Mouse (Mus musculus) layer of hippocampus, postnatal 14 days (tissue): ENCODE data around the gene Clybl. TPM values are rescaled to one million over a fixed set of nuclear protein-coding genes. Genes with fewer than 3 reads are reported as not detected.

Experiments used
- DNase-seq, 2 experiments: peaks; one replicate each; pipeline ENCODE4 v3.0.0; 2021 to 2022; ENCODE audit warnings: low spot score in 2 of 2, mixed read lengths in 1 of 2
- long read RNA-seq, 2 experiments: library from polyadenylated mRNA; stranded (forward); transcript quantifications; one replicate each; pipeline ENCODE4 v2.0.0; 2021
- total RNA-seq, 2 experiments: library from RNA; stranded (reverse); gene quantifications; 2 replicates each; pipeline ENCODE4 v1.2.3; 2021

Clybl gene
- total RNA-seq, result 10 to 100 TPM; 25.5 to 26.8 TPM
- long read RNA-seq, experiment 1, transcript Clybl-201 (8 exons, 1,231 nt), result major isoform, 38 of 58 reads
- long read RNA-seq, experiment 1, partial matches to known transcripts, result 5 of 58 reads
- long read RNA-seq, experiment 1, other reads (novel, unspliced or antisense), result 15 of 58 reads
- long read RNA-seq, experiment 2, transcript Clybl-201 (8 exons, 1,231 nt), result major isoform, 48 of 80 reads
- long read RNA-seq, experiment 2, partial matches to known transcripts, result 6 of 80 reads
- long read RNA-seq, experiment 2, other reads (novel, unspliced or antisense), result 26 of 80 reads

DNA sequence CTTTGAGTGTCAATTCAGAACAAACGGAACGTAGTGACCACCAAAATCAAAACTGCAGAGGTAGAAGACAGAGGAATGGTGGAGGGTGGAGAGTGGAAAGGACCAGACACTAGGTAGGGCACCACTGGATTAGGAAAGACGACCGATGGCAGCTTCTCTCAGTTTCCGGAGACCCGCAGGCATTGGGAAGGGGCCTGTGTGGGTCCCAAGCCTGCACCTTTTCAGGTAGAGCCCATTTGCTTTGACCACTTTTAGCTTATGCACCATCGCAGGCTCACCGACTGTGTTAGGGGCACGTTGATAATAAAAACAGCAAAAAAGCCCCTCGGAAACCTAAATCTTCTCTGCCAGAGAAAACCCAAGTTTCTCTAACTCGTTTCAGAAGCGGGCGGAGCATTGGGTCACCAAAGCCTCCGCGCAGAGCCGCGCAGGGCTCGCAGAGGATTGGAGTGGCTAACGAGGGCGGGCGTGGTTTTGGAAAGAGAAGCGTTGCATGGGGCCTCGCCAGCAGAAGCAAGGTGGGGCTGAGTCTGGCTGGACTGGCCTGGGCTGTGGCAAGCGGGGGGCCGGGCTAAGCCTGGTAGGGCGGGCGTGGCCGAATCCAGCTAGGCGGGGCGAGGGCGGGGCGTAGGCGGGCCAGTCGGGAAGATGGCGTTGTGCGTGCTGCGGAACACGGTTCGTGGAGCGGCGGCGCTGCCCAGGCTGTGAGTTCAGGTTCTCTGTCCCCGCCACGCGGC, at the start of gene Clybl:
Gene Clybl (plus strand): TSS at position 627 of the 737 bp plus-strand sequence.
- peak; percentile 85 to 90 for DNase-seq

DNA sequence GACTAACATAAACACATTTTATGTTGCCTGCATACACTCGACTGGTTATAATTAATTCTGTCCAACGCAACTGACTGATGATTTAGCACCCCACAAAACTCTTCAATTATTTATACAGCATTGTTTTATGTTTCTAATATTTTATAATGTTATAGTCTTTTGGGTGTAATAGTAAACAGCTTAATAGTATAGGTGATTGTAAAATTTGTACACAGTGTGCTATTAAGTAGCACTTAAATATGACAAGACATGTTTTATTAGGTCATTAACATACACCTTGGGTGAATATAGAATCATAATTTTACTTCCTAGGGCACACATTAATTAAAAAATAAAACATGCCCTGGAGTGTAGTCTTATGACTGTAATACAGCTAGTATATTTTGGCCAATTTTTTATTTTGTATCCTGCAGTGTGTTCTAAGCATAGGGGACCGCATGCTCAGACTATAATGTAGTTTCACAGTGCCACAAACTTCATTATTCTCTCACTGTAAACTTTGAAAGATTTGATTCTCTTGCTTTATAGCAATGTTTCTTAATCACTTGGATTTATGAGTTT, 45.1 kb upstream of the Clybl start:
- no peak for DNase-seq

DNA sequence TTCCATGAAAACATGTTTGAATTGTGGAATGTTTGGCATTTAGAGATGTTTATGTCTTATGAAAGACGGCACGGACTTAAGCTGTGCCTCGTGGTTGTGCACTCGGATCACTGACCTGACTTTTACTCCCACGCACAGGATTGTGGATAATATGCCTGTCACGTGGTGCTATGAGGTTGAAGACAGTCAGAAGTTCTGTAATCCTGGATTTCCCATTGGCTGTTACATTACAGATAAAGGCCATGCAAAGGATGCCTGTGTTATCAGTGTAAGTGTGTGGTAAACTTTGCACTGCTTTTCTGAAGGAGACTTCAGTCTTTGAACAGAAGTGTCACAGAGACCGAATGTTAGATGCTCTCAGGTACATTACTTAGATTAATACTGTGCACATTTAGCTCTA, 44.3 kb upstream of the Clybl start:
- no peak for DNase-seq

DNA sequence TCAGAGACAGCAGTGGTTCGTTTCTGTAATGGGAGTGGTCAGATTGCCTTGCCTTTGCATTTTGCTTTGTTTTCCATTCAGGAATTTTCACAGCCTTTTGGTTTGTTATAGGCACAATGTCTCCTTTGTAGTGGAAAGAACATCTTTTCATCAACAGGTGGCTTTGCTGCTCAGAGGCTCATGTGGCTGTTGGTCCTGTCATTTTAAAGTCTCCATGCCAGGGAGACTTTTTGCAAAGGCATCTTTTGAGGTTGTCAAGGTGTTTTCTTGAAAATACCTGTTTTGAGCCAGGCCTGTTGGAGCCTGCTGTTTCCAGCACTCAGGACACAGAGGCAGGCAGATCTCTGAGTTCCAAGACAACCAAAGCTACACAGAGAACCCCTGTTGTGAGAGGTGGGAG, 41.4 kb upstream of the Clybl start:
- DNase-seq, result no peak

DNA sequence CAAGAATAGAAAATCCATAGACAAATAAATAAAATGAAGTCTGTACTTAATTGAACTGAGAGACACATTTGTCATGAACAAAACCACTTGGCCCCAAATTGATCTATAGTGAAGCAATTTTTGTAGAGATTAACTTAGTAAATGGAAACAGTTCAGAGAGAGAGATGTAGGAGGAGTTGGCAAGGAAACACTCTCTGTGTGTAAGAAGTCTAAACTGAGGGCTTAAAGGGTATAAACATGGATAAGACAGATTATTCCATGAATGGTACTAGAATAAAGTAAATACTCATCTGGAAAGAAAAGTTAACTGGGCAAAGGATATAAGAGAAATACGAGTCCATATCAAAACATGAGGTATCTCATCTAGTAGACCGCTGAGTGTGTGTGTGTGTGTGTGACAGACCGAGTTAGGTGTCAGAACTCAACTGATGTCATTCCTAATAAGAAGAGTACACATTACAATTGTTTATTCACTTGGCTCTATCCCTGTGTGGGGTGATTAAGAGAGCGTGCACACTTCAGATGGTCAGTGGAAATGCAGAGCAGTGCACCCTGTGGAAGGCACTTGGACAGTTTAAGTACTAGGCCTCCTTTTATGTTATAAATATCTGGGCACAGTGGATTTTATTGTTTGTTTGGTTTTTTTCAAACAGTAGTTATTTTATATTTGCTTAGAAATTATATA, 37.8 kb upstream of the Clybl start:
- no peak for DNase-seq

DNA sequence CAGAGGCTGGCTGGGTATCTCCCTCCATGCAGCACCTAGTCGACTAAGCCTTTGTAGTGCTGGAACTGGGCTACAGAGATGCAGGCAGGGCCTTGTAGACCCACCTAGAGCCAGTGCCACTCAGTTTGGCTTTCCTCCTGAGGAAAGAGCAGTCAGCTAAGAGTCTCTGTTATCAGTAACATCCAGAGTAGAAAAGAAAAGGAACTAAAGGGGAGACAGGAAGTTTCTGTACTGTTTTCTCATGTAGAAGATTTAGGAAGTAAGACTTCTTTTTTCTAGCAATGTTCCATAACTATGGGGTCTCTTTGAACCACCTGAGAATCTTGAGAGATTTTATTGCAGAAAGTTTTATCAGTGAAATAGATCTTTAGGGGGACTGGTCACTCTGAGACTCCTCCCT, 36.1 kb upstream of the Clybl start:
- DNase-seq, result no peak

DNA sequence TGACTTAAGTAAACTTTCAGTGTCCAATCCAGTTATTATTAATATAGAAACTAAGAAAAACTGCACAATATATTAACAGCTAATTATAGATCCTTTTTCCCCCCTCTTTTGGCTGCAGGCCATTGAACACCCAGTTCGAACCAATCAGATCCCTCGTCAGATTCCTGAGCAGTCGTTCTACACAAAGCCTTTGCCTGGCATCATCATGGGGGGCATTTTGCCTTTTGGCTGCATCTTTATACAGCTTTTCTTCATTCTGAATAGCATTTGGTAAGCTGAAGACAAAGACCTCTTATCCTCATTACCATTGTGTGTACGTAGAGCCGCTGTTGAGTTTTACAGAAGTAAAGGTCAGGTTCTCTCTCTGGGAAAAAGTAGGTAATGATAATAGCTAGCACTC, 30.9 kb upstream of the Clybl start:
- DNase-seq, result no peak

DNA sequence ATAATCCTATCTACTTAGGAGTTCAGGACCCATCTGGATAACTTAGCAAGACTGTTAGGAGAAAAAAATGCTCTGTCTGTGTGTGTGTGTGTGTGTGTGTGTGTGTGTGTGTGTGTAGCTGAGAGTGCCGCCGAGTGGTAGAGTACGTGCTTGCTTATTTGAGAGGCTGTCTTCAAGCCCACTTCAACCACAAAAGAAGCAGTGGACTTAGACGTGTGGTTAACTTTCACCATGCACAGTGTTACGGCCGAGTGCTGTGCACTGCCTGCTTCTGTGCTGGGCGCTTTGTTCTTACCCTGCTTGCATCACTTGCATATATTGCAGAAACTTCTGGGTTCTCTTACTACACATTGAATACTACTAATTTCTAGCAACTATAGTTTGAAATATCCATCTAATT, 23.8 kb upstream of the Clybl start:
- DNase-seq, result no peak

DNA sequence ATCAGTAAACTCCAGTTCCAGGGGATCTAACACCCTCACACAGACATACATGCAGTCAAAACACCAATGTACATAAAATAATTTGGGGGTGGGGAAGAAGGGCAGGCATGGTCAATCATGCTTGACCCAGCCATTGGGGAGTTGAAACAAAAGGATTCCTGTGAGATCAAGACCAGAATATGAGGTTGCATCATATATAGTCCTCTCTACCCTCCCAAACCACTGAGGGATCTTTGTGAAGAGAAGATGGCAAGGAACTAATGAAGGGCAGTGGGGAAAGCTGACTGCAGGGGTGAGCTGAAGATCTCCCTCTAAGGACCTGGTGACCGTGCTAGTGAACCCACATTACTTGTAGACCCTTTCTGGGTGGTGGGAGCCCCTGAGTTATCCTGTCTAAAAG, 20.6 kb upstream of the Clybl start:
- DNase-seq, result no peak

DNA sequence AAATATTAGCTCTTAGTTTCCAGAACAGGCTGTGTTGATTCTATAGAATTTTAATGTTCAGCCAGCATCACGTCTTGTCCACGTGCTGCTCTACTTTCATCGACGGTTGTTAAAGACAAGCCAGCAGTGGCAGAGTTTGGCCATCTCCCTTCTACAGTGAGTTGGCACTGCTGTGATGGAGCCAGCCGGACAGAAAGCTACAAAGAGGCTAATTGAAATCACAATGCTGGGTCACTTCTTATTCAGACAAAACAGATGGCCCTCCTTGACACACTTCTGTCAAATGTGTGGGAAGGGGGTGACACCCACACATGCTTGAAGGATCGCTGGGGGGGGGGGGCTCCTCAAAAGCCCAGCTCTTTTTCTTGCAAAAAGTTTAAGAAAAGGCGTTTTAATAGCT, 12.6 kb upstream of the Clybl start:
- DNase-seq, result no peak

DNA sequence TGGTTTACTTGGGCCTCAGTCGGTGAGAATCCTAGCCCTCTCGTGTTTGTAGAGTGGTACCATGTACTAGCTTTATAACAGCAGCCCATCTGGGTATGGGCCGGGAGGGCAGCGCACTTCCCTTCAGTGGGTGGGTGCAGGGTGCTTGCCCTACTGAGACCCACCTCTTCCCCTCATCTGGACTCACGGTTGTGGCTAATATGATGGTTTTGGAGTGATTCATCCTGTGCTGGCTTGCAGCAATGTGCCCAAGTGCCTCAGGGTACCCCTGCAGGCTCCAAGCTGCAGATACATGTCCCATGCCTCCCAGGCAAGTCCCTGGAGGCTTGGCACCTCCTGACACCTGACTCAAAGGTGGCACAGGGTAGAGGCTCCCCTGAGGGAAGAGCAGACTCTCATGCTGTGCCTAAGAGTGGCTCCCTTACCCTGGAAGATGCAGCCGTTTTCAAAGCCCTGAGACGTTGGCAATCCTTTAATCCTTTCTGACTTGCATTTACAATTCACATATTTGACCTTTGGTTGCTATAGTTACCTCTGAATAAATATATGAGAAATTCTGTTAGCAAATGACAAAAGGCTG, 11.2 kb upstream of the Clybl start:
- DNase-seq, result no peak

DNA sequence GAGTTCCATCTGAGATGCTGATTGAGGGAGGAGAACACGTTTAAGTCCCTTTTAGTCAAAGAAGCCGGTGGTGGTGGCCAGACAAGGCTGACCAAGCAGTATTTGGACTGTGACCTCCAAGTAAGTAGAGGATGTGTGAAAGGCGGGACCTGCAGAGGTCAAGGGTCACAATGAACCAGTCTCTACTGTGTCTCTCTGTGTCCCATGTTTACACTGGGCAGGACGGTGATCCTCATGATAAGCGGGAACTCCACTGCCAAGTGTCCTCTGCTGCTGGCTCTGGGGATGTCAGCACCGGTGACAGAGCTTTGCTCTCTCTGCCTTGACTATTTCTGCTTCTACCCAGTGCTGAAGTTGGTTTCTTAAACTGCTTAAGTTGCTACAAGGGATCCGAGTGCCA, 10.5 kb upstream of the Clybl start:
- DNase-seq, result no peak

DNA sequence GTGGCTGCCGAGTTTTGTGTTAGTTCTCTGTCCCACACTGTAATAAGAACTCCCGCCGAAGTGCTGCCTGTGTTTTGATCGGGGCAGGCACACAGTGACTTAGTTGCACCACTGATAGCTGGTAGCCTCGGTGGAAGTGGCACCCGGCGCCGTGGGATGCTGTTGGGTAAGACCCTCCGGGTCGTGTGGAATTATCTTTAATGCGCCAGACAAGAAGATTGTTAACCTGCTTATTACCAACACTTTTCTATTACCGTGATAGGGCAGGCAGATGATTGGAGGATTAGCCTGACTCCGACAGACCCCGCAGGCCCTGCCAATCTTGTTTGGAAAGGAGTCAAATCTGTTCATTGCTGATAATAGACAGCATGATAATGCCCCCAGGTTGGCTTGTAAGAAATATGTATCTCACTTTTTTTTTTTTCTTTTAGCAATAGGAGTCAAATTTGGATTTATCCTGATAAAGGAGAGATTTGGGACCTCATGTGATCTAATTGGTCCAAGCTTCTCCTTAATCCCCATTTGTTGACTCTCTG, 5.2 kb upstream of the Clybl start:
- DNase-seq, result no peak

DNA sequence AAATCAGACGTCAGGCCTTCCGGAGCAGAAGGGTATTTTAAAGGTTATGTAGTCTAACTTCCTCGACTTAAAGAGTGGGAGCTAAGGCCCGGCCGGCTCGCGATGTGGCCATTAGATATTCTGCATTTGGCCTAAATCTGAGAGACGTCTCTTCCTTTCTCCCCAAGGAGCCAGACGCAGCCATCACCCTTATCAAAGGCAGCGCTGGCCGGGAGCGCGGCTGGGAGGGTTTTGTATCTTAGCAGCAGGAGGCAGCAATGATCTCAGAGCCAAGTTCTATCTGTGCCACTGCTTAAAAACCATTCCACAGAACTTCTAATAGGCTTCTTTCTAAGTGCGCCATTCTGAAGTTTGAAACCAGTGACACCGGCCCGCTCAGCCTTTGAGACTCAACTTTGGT, 2.2 kb upstream of the Clybl start:
- peak in 1 of 2 experiments; percentile 30 for DNase-seq

DNA sequence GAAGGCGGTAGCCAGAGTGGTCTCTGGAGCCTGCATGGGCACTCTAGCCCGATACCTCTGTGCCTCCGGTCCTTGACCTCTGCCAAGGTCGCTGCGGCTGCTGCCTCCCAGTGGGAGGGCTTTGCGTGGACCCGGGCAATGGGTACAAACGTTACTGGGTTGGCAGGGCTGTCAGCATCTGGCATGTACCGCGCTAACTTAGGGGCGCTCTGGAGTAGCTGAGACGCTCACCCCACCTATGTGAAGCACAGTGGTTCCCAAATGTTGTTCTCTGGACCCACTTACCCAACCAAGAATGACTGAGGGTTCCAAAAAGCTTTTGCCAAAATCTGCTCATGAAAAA, 282 bp downstream of the Clybl start:
- no peak for DNase-seq

DNA sequence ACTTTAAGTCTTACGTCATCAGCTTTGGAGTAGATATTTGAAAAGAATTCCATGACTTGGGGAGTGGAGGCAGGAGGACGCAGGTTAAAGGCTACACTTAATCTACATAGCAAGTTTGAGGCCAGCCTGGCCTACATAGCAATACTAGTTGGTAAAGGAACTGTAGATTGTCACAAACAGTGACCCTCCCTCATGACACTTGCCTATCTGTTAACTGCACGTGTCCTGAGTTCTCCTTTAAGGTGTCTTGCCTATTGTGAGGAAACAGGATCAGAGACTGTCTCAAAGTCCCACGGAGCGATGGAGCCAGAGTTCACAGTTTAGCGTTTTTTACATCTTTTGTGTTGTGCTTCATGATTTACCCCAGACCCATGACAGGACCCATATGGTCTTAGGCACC, 716 bp downstream of the Clybl start:
- DNase-seq, result no peak

DNA sequence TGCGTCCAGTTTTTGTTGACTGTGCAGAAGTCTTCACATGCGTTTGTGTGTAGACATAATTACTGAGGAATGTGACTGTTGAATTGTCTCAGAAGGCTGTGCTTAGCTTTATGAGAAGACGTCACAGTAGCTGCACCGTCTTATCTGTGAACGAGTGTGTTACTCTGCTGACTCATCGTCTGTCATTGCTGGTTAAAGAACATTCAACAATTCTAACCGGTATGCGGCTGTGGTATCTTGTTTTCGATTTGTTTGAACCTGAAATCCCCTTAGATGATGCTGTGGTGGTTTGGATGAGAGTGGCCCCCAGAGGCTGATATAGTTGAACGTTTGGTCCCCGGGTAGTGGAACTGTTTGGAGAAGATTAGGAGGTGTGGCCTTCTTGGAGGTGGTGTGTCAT, 2.5 kb downstream of the Clybl start:
- no peak for DNase-seq

DNA sequence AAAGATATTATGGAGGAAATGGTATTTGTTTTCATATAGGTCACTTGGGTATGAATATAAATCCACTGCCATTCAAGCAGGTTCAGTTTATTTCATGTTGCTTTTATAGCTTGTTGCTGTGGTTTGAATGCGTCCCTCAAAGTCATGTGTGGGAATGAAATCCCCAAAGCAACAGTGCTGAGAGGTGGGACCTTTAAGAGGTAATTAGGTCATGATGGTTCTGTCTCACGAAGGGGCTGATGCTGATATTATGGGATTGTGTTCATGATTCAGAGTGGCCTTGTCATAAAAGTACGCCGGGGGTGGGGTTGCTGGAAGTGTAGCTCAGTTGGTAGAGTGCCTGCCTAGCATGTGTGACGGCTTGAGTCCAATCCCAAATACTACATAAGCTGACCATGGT, 6.7 kb downstream of the Clybl start:
- no peak for DNase-seq

DNA sequence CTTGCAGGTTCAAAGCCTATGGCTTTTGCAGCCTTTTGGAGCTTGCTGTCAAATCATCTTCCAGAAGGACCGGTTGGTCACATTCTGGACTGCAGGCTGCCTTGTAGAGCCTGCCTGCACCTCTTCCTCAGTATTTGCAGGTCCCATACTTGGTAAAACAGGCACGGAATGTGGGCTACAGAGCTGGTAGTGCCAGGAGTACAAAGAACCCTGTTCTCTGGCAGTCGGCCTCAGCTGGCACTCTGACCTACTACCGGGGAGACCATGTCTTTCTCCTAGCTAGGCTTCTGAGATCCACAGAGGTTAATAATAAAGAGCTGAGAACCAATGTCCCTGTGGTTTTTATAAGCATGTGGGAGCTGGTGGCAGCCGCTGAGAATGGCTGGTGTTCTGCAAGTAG, 8.4 kb downstream of the Clybl start:
- peak in 1 of 2 experiments; percentile 45 for DNase-seq

DNA sequence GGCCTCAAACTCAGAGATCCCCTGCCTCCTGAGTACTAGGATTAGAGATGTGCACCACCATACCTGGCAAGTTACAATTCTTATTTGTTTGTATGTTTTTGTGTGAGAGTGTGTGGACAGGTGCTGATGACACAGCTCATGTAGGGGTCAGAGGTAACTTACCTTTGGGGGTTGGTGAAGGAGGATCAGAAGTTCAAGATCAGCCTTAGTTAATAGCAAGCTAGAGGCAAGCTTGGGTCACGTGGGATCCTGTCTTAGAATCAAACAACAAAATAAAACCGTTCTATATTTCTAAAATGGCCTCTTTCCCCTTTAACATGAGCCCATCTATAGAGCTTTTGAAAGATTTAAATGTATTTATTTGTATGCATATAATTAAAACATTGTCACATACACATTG, 9.0 kb downstream of the Clybl start:
- DNase-seq, result no peak

DNA sequence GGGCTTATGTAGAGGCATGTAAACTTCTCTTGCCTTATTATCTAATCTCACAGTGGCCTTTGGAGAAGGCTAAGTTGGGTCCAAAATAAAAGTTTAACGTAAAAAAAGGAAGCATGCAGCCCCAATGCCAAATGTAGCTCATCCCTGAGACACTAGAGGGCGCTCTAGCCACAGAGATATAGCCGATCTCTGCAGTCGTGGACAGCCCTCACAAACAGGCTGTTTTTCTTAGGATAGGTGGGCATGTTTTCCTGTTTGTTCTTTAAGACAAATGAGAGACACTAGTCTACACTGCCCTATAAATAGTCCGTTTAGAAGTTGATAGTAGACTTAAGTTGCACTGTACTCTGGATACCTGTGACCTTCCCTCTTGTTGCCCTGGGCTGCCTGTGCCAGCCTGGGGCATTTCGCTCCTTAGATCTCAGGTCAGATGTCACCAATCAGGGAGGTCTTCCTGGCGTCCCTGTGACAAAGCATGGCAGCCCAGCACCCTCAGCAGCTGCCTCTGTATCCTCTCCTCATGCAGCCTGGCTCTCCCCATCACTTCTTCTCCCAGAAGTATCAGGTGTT, 9.5 kb downstream of the Clybl start:
- DNase-seq, result peak; percentile 53 to 73
